Mouse (Mus musculus) cerebellum, adult (tissue): ENCODE measurements at regions not wholly inside any gene's neighbourhood (a gene's known extent, or its start where the extent isn't known, plus 50 kb on each side); places are given as distances from the start of the nearest gene placed in this dataset.

Source experiments
- ATAC-seq: cut with Nextera tagmentation; 2 replicates; pipeline ENCODE4 v1.9.2; 2017; ENCODE audit warnings: mild to moderate bottlenecking, moderate library complexity, mixed read lengths; ENCODE audit not compliant: insufficient number of reproducible peaks, low FRiP score, low TSS enrichment

DNA sequence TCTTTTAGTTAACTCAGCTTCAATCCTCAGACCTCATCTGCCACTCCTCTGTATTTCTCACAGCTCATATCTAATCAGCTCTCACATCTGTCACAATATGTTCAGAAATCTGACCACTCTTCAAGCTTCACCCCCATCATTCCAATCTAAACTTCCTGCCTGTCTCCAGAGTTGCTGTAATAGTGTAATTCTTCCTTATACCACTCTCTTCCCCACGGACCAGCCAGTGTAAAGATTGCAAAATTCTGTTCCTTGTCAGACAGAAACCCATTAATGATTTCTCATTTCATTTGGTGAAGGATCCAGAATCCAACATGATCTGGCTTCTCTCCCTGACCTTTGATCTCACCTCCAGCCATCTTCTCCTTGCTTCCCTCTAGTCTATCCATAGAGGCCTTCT lies 250.2 kb upstream of the Slc30a5 start:
- no peak for ATAC-seq

DNA sequence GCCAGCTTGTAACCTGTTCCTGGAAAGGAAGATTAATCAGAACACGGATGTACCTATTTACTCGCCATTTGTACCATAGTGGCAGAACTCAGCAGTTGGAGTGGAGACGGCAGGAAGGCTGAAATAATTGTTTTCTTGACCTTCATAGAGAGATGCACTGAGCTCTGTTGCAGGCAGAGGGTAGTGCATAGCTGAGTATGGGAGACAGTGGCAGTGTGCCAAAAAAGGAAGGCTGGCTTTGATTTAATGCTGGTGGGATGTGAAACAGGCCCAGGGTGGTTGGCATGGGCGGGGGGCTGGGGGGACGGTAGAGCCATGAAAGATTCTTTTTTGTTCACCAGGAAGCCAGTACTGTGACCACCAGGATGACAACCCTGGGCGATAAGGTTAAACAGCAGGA lies 235.3 kb upstream of the Slc30a5 start:
- no peak for ATAC-seq

DNA sequence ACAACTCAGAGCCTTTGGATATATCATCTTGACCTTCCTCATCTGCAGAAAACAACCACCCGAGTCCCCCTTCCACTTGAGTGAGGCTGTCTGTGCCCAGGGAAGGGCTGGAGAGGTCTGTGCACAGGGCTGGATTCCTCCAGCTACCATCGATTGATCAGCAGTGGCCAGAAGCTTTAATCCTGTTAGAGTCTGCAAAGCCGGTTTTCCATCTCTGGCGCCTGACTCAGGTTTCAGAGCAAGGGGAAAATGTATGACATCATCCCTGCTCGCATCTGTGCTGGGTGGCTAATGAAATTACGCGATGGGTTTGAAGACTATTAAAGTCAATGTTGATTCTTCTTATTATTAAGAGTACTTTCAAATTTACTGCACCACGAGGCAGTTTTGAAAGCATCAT lies 229.4 kb upstream of the Slc30a5 start:
- ATAC-seq, result no peak

DNA sequence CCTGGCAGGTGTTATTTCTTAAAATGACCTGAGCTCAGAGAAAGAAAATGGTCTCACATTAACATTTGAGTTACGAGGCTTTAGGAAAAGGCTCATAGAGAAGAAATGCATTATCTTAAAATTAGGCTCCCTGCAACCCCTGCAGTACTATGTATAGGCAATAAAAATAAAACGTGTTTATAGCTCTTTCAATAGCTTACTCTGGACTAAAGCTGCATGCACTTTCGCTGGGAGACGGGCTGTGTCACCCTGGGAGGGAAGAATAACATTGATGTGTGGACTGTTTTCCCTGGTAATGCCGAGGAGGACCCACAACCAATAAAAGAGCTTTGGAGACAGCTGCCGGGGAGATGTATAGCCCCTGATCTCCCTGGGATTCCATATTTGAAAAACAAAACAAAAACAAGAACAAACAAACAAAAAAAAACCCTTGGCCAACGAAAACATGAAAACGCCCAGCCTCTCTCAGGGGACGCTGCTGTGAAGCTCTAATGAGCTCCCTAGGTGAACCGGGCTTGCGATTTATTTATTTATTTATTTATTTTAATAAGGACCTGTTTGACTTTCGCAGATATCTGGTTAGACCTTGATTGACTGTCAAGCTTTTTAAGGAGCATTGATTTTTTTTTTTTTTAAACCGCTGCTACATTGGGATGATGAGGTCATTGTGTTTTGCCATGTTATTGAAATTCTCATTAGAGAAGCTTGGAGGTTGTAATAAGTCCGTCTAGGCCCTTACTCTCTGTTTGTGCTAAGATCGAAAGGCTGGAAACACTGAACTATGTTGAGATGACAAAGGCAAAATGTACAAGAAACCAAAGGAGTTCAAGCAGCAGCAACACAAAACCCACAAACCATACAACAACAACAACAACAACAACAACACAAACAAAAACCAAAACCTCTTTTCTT lies 228.3 kb upstream of the Slc30a5 start:
- ATAC-seq, result no peak

DNA sequence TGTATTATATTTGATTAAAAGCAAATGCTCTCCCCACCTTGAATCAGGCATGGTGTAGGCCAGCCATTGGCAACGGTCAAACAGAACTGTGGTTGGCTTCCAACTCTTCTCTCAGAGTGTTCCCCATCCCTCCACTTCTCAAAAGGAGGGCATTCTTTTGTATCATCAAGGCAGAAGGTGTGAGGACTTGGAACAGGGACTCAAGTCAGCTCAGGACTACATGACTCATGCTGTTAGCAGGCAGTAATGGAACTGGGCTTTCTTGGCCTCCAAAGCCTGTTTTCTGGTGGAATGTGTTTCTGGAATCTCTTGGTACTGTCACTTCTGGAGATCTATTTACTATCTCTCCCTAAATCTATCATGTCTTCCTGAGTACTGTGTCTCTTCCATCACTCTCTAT lies 216.3 kb upstream of the Slc30a5 start:
- ATAC-seq, result no peak

DNA sequence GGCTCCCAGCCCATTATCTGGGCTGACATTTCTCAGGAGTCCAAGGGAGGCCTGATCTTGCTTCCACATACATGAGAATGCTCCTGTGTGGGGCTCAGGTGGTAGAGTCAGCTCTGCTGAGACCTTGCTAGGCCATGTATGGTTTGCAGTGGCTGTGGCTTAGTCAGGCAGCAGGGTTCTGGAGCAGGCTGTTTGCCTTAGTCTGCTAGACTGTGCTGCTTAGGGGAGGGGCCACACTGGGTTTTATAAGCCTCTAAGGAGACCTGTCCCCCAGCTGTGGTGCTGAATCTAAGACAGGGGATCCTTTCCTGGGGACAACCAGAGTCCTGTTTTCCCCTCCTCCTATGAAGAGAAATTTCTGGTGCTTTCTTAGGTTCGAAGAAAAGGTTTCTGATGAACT lies 199.4 kb upstream of the Slc30a5 start:
- no peak for ATAC-seq

DNA sequence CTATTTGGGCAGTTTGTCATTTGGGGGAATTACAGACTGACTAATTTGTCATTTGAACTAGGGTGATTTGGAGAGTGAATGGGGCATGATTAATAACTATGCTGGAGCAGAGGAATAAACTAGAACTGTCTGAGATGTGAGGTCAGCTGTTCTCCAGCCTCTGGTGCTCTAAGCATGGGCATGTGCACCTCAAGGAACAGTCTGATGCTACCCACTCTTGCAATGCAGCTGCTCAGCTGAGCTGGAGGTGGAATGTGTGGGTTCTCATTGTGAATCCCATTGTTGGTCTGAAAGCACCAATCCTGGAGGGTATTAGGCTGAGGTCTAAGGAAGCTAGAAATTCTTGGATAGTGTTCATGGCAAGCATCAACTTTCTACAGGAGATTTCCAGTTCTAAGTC lies 192.8 kb upstream of the Slc30a5 start:
- ATAC-seq, result no peak

DNA sequence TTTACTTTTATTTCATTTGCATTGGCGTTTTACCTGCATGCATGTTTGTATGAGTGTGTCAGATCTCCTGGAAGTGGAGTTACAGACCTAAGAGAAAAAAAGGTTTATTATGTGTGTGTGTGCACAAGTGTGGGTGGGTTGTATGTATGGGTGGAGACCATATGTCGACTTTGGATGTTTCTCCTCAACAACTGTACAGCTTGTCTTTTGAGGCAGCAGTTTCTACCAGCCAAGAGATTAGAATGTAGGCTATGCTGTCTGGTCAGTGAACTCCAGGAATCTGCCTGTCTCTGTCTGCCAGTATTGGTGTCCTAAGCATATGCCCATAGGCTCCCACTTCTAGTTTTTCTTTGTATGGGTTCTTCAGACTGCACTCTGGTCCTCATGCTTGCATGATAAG lies 192.3 kb upstream of the Slc30a5 start:
- ATAC-seq, result no peak

DNA sequence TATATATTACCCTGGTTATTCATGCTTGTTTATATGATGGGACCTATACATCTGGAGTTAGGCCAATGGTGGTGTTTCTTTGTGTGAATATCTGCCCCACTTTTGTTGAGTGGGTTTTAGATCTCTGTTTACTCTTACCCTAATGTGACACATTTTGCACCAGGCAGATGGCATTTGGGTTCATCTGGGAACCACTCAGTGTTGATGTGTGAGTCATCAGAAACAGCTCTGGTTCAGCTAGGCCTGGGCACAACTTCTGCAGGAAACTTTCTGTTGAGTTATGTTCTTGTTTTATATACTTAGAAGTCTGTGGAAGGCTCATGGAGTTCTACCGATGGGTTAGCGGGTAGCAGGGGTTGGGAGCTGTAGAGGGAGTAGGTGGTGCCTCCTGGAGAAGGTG lies 191.7 kb upstream of the Slc30a5 start:
- ATAC-seq, result no peak

DNA sequence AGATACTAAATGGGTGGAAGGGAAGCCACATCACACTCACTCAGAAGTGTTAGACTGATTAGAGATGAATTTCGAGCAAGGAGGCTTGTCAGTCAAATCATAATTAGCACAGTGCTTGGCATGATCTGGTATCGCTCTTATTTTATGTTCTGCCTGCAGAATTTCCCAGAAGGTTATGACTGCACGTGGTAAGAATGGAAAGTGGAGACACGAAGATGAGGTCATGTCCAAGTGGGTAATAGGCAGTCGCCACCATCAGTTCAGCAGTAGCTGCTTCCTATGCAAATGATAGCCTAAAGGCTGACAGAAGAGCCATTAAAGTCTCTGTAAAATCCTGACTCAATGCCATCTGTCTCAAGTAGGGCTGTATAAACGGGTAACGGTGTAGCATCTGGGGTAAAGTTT lies 186.0 kb upstream of the Slc30a5 start:
- no peak for ATAC-seq

DNA sequence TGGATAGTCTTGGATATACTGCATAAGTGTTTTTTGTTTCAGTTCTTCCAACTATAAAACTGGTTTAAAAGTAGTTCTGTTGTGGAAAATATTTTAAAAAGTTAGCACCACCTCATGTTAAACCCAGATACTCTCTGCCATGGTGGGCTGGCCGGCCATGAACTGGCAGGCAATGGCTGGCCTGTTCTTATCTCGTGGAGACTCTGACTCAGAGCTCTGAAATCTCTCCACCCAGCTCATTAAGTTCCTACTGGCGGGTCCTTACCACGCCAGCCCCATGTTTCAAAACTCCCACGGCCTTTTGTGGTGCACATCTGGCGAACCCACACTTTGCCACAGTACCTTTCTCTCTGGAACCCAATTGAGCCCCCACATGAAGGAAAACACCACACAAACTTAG lies 183.8 kb upstream of the Slc30a5 start:
- ATAC-seq, result no peak

DNA sequence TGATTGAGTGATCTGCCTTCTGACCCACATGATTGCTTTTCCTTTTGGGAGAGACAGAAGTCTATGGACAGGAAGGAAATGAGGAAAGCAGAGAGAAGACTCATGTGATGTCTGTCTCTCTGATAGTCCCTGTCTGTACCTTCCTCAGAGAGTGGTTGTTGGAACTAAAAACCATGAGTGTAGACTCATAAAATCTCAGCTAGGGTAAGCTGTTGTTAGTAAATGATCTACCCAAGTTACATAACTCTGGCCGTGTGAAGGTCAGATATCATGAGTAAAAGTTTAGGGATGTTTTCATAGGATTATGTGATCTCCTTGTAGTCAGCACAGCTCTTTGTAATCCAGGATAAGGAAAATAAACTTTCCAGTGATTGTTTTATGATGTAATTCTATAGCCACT lies 183.0 kb upstream of the Slc30a5 start:
- ATAC-seq, result no peak

DNA sequence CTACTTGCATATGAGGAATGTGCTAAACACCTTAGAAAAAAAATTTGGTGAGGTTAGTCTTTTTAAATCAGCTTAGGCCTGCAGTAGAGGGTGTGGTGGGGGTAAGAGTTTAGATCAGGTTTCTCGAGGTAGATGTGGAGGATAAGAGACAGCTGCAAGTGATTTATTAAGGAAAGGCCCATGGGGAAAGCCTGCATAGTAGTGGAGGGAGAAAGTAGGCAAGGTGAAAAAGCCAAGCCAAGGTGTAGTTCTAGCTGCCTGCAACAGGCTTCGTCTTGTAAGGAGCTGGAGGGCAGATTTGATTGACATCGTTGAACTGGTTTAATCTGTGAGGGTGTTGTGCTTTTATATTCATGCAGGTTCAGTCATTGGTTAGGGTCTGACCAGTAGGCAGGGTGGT lies 182.2 kb upstream of the Slc30a5 start:
- no peak for ATAC-seq

DNA sequence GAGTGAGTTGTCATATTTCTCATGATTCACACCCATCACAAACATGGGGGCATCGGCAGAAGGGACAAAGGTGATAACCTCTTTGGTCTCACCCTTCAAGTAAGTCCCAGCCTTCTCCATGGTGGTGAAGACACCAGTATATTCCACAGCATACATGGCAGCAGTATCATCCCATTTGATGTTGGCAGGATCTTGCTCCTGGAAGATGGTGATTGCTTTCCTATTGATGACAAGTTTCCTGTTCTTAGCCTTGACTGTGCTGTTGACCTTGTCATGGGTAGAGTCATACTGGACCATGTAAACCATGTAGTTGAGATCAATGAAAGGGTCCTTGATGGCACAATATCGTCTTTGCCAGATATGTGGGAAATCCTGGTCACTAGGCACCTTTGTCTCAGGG lies 180.4 kb upstream of the Slc30a5 start:
- no peak for ATAC-seq

DNA sequence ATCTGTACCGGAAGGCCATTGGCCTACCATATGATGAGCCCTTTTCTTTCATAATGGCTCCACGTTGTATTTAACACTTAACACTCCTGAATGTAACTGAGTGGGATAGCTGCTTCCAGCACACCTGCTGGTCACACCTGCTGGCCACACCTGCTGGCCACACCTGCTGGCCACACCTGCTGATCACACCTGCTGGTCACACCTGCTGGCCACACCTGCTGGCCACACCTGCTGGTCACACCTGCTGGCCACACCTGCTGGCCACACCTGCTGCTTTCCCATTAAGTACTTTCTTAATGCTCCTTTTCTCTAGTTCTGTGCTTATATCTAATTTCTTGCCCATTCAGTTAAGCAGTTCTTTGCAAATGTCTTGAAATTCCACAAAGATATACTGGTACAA lies 157.4 kb upstream of the Slc30a5 start:
- ATAC-seq, result no peak

DNA sequence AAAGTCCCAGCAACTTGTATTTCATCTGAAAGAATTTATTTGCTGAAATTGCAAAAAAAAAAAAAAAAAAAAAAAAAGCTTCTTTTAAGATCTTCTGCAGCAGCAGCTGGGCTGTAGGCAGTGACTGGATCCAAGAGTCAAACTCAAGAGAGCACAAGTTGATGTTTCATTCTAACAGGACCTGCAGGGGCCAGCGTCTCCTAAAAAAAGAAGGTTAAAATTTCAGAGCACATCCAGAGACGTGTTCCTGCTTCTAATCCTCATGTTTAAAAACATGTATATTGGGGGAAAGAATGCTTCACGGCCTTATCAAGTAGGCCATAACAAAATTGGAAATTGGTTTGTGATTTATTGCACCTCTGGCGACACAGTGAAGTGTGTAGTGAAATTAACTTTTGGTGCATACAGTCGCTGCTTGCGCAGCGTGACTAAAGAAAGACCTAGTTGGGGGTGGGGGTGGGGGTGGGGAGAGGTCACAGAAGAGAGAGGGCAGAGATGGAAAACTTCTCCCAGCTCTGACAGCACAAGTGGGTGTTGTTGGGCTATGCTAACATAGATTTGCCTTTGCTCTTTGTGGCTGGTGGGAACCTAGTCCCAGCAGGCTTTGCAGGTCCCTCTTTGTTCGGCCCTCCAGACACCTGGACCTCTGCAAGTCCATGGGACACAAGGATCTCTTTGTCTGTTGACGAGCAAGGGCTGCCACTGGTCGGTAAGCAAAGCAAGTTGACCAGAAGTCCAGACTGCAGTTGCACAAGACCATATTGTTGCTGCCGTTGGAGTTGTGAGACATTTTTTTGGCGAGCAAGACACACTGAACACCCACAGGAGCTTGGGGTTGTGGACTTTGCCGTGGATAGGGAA lies 155.7 kb upstream of the Slc30a5 start:
- ATAC-seq, result no peak

DNA sequence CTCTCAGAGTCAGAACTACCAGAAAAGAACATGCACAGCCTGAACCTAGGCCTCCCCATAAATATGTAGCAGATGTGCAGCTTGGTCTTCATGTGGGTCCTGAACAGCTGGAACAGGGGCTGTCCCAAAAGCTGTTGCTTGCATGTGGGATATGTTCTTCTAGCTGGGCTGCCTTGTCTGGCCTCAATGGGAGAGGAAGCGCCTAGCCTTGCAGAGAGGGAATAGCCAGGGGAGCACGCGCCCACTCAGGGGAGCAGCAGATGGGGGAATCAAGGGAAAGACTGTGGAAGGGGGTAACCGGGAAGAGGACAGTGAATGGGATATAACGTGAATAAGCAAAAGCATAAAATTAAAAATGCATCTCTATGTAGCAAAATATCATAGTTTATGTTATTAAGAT lies 154.9 kb upstream of the Slc30a5 start:
- ATAC-seq, result no peak

DNA sequence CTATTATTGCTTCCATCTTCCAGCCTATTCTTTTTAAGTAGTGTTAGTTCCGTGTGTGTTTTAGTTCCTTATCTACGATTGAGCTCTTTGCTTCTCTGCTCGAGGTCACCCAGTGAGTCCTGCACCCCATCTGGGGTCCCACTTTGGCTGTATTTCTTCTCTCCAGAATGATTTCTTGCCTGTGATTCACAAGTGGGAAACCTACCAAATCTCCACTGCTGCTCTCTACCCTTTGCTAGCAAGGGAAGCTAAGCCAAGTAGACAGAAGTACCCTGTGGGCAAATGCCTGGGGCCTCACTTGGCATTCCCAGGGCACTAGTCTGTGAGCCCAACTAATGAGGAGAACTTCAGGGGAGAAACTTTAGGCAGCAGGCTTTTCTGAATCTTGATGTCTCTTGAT lies 142.5 kb upstream of the Slc30a5 start:
- no peak for ATAC-seq

DNA sequence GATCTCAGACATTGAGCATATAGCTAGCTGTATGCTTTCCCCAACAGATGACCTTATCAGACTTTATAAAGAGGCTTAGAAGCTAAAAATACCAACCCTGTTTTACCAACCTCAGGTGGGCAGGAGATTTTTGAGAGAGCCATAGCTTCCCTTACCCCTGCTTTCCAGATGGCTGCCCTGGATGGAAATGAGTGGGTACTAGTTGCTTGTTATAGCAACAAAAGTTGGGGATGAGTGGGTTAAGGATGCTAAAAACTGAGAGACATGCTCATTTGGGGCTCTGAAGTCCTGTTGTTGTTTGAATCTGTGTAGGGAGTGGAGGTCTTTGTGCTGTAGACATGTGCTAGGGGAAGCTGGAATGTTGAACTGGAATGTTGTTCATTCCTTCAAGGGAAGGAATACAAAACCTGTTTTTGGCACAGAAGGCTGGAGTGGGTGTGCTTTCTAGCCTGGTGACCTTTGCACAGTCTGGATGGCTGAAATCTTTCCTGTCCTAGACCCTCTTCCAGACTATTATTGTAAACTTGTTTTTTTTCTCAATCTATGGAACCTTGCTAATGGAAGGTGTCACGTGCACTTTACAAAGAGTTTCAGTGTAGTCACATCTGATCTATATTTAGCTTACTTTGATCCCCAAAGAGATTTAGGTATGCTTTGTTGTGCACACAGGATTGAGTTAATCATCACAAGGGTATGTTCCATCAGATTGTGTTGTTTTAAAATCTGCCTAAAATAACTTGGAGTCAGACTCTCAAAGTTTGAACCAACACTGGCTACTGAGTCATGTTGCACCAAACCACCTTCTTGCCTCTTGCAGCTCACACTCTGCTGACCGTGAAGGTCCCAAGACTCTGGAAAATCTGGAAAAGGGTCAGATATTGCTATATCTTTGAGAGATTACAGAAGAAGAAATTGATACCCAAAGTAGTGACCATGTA lies 138.1 kb upstream of the Slc30a5 start:
- ATAC-seq, result no peak

DNA sequence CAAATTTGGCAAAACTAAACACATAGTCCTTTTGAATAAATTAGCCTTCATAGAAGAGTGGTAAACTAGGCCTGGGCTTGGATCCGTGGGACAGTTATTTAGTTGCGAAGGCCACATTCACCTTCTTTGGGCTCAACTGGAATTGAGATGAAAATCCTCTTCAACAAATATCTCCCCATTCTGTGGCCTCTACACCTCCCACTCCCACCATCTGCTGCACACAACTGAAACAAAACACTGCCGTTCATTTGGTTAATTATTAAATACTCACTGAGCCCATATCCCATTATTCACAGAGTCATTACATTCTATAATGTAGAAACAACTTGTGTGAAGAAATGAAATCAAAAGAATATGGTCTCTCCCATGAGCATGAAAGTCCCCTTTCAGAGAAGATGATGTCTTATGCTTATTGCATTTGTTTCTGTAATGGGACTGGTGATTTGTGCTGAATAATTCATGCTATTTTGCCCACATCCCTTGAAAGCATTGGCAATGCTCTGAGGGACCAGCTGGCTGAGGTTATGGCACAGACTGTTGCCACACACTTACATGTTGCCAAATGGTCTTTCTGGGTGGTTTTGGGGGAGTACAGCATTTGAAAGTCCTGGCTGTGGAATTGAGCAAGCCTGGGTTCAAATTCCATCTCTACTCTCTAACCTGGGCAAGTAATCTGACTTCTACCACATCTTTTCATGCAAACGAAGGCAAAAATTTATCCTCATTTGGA lies 129.7 kb upstream of the Slc30a5 start:
- ATAC-seq, result peak; percentile 66
